Mouse (Mus musculus) cerebellum, adult (tissue): Measurements from ENCODE around the gene 1700025C18Rik.

Experiments
- ATAC-seq: cut with Nextera tagmentation; 2 replicates; pipeline ENCODE4 v1.9.2; 2017; ENCODE audit warnings: mild to moderate bottlenecking, moderate library complexity, mixed read lengths; ENCODE audit not compliant: insufficient number of reproducible peaks, low FRiP score, low TSS enrichment

1700025C18Rik gene

DNA sequence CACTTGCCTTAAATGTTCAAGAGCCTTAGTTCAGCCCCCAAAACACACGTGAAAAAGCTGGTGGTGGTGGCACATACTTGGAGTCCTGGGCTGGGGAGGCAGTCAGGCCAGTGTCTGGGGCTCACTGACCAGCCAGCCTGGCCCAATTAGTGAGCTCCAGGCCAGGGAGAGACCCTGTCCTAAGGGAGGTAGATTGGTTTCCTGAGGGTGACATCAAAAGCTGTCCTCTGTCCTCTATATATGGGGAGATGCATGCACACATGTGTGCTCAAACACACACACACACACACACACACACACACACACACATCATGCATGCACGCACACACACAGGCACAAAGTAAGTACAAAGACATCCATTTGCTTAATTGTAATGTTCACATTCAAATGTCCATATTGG, 46.8 kb downstream of the 1700025C18Rik start:
- no peak for ATAC-seq

DNA sequence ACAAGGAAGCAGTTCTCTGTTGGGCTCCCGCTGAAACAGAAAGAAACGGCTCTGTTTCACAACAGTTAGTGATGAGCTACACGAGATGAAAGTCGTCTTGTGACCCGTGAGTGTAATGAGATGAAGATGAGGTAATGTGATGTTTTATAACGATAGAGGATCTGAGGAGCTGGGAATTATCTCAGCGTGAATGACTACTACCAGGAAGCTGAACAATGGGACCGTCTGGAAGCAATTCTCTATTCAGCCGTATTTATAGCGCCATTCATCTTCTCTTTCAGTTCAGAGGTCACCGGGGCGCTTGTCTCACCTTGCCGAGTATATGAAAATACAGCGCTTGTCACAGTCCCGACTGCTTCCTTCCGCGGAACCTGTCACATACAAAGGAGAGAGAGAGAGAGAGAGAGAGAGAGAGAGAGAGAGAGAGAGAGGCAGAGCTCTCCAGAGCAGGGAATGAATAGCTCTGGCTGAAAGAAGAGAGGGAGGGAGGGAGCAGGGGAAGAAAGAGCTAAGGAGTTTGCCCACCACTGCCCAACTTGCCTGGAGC, 47.4 kb downstream of the 1700025C18Rik start:
- ATAC-seq: no peak

DNA sequence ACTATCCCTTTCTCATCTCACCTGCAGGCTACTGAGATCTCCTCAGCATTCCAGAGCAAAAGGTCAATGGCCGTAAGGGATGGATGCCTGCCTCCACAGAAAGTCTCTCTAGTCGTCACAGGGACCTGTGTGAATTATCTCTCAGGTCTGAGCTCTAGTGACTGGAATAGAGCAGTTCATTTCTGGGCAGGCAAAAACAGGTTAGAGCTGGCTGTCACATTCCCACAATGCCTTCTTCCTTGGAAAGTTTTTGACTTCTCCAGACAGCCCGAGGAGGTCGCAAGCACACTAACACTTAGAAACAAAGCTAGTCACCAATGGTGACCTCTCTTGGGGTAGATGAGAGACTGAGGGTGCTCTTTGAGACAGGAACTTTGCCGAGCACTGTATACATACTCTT, 48.4 kb downstream of the 1700025C18Rik start:
- ATAC-seq: no peak

DNA sequence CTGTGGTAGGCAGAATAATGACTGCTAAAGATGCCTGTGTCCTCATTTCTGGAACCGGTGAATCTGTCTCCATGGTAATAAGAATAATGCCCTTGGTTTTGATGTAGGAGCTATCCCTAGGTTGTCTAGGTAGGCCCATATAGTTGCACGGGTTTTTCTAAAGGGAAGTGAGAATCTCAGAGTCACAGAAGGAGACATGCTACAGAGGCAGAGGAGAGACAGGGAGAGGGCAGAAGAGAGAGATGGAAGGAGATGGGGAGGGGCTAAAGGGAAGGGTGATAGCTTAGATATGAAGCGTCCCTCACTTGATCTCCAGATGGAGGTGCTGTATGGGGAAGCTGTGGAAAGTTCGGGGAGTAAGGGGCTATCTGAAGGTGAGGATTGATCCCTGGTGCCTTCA, 53.1 kb downstream of the 1700025C18Rik start:
- ATAC-seq: no peak

DNA sequence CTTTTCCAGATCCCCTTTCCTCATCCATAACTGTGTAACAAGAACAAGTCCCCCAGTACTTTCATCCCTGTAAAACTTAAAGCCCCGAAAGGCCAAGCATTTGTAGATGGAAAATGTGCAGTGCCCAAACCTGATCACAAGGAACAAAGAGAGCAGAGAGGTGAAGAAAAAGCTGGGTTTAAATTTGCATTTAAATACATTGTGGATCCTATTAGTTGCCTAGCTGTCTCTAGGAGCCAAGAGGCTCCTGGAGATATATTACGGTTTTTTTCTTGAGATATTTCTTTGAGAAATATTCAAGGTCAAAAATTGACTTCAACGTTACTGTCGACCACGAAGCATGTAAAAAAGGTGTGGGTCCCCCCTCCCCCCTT, 55.5 kb downstream of the 1700025C18Rik start:
- ATAC-seq: no peak

DNA sequence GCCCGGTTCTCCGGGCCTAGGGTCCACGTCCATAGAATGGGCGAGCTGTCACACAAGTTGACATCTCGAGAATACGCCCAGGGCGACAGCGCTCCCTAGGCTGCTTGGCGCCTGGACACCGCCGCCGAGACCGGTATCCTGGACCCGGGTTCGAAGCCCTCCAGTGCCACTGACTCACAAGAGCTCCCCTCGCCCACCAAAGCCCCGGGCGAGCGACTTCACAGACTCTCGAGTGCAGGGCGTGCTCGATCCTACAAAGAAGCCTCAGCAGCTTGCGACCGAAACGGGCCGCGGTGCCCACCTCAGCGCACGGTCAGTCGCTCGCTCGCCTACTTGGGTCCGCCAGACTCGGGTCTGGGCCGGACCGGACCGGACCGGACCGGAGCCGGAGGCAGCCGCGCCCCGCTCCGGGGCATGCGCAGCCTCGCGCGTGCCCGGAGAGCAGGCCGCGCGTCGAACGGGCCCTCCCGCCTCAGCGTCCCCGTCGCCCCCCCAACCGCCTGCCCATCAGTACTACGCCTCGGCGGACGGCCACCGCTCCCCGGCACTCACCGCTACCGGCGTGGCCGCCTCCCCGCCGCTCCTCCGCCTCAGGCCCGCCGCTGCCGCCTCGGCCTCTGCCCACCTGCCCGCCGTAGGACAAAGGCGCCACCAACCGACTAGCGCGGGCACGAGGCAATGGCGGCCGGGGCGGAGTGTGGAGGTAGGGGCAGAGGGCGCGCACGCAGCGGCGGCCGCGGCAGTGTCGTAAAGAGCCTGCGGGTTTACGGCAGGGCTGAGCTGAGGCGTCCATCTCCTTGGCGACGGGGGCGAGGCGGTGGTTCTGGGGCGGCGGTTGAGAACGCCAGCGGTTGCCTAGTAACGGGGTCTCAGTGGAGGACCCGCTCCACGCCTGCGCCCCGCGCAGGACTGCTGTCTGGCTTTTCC, 56.2 kb downstream of the 1700025C18Rik start, which contains the start of gene Ncoa5:
Gene Ncoa5, minus strand, starts transcription at position 737 of the 927 bp plus-strand sequence.
- peak; percentile 93 for ATAC-seq

DNA sequence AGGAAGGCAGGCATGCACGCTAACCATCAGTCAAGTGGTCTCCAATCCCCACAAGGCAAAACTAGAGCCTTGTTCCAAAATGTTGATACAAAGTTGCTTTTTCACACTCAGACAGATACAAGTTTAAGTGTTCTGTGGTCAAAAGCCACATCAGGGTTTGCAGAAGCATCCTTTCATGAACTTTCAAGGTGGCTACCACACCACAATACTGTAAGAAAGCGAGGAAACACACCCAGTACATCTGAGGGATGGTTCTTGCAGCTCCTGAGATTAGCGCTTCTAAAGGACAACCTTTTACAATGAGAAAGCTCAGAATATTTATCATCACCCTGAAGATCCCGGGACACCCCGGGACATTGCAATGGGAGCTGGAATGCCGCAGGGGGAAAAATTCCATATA, 57.2 kb downstream of the 1700025C18Rik start:
- ATAC-seq: no peak

DNA sequence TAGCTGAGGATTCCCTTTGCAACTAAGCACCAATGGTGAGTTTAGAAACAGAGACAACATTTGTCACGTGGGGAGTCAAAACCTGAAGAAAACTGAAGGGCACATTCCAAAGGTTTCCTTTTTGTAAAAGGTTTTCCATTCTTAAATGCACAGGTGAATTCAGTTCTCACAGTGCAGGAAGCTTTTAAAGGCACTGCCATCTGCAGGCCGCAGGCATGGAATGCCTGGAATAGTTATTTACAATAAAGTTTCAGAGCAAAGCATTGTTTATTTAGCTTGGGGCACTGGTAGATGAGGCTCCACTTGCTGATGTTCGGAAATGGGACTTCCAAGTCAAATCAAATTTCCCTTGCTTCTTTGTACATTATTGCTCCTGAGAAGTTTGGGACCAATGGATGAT, 58.0 kb downstream of the 1700025C18Rik start:
- no peak for ATAC-seq
